Mouse (Mus musculus) limb, embryonic 11.5 days (tissue): ENCODE data around the gene Fam57a. TPM values are rescaled to one million over a fixed set of nuclear protein-coding genes. Genes with fewer than 3 reads are reported as not detected.

Experiments used
- ATAC-seq: fragments of 200-750 bp; cut with Nextera tagmentation; 2 replicates; pipeline ENCODE4 v1.8.0; 2017; ENCODE audit warnings: low read depth; ENCODE audit not compliant: insufficient number of reproducible peaks, low FRiP score, low TSS enrichment
- DNase-seq: peaks from one replicate; pipeline ENCODE4 v3.0.0-alpha.2; 2015; ENCODE audit warnings: low spot score
- H3K27ac ChIP-seq: fragments of 300-500 bp; sonication (generic); replicated peaks from 2 replicates; pipeline ENCODE4 v1.5.1; 2014; ENCODE audit warnings: low read depth, mild to moderate bottlenecking, low read length
- H3K27me3 ChIP-seq: fragments of 300-500 bp; sonication (generic); 2 replicates; pipeline ENCODE4 v1.6.1; 2014; ENCODE audit warnings: mild to moderate bottlenecking, low read length, mixed read lengths; ENCODE audit not compliant: control insufficient read depth, insufficient read depth
- H3K36me3 ChIP-seq: fragments of 300-500 bp; sonication (generic); 2 replicates; pipeline ENCODE4 v1.6.1; 2014; ENCODE audit warnings: mild to moderate bottlenecking, low read length, moderate library complexity, mixed read lengths; ENCODE audit not compliant: control insufficient read depth, insufficient read depth
- H3K4me1 ChIP-seq: fragments of 300-500 bp; sonication (generic); 2 replicates; pipeline ENCODE4 v1.6.1; 2014; ENCODE audit warnings: low read length, mixed read lengths; ENCODE audit not compliant: control insufficient read depth, insufficient read depth
- H3K4me2 ChIP-seq: fragments of 300-500 bp; sonication (generic); 2 replicates; pipeline ENCODE4 v1.6.1; 2014; ENCODE audit warnings: low read depth, mild to moderate bottlenecking, moderate library complexity; ENCODE audit not compliant: severe bottlenecking
- H3K4me3 ChIP-seq: fragments of 300-500 bp; sonication (generic); 2 replicates; pipeline ENCODE4 v1.5.1; 2014; ENCODE audit warnings: low read depth, low read length
- H3K9ac ChIP-seq: fragments of 300-500 bp; sonication (generic); 2 replicates; pipeline ENCODE4 v1.6.1; 2014; ENCODE audit warnings: mild to moderate bottlenecking, low read length
- H3K9me3 ChIP-seq: fragments of 300-500 bp; sonication (generic); 2 replicates; pipeline ENCODE4 v1.6.1; 2016; ENCODE audit warnings: low read length; ENCODE audit not compliant: control insufficient read depth
- WGBS: fragments of 180-500 bp; shearing (Covaris S2); extraction: QIAGEN DNeasy Blood & Tissue Kit; methylation state at CpG from one replicate; pipeline ENCODE4 v1.1.7; 2014; 5-methylcytosine and 5-hydroxymethylcytosine counted together
- polyA plus RNA-seq: library from polyadenylated mRNA; unstranded; fragments of >200 nt; fragmentation: Nextera tagmentation; extraction: Ambion mirVana; gene quantifications from 2 replicates; pipeline ENCODE4 v1.2.1, GENCODE M21; 2014

Fam57a gene
- polyA plus RNA-seq, 1 experiment from 2014 or later, result 37.0 TPM

GRCm38 (mm10) chr11:76167079-76167765 is 12.2 kb upstream of the Fam57a start:
- no peaks in the 10 kb centered on the region for H3K9me3 ChIP-seq
- no peaks in the 10 kb centered on the region for H3K27me3 ChIP-seq
- no peak overlapping the region for H3K4me2 ChIP-seq
- no peak overlapping the region for H3K27ac ChIP-seq
- WGBS, result 40% methylated on average over 5 of the region's 5 CpGs
- peaks cover 3% of the 10 kb centered on the region; the same call in 1 of the 2 replicates for H3K36me3 ChIP-seq
- H3K4me3 ChIP-seq, result no peak overlapping the region
- H3K9ac ChIP-seq, result no peak overlapping the region
- H3K4me1 ChIP-seq, result no peaks in the 10 kb centered on the region
- DNase-seq (peak; percentile 84), ATAC-seq (no peak)

- ATAC-seq (no peak), DNase-seq (no peak)
- Histone ChIP-seq H3K36me3 (no peaks in the 10 kb centered on the region), H3K9ac (no peak overlapping the region), H3K4me3 (no peak overlapping the region), H3K4me2 (no peak overlapping the region), H3K4me1 (no peaks in the 10 kb centered on the region), H3K27ac (no peak overlapping the region), H3K27me3 (no peaks in the 10 kb centered on the region), H3K9me3 (no peaks in the 10 kb centered on the region)
- 90% methylated on average over 3 of the region's 3 CpGs for WGBS
These were observed 10.5 kb upstream of the Fam57a start for GRCm38 (mm10) chr11:76168976-76169375.

- ATAC-seq, result no peak
- DNase-seq, result no peak
- no peaks in the 10 kb centered on the region for H3K4me1 ChIP-seq
- H3K36me3 ChIP-seq, result no peaks in the 10 kb centered on the region
- H3K9ac ChIP-seq, result no peak overlapping the region
- no peak overlapping the region for H3K4me3 ChIP-seq
- H3K27me3 ChIP-seq, result no peaks in the 10 kb centered on the region
- WGBS, result 76% methylated on average over 5 of the region's 5 CpGs
- H3K4me2 ChIP-seq, result no peak overlapping the region
- H3K27ac ChIP-seq, result no peak overlapping the region
- H3K9me3 ChIP-seq, result no peaks in the 10 kb centered on the region
These were observed 9.3 kb upstream of the Fam57a start for GRCm38 (mm10) chr11:76170207-76170606.

GRCm38 (mm10) chr11:76178726-76179494 is 561 bp upstream of the Fam57a start:
- H3K27me3 ChIP-seq, result no peaks in the 10 kb centered on the region
- H3K9ac ChIP-seq, result peak overlapping the region; percentile 64
- no peaks in the 10 kb centered on the region for H3K9me3 ChIP-seq
- ATAC-seq (peak; percentile 60; the same call in 1 of the 2 replicates), DNase-seq (peak; percentile 30)
- peaks cover 3% of the 10 kb centered on the region; the same call in 1 of the 2 replicates for H3K4me1 ChIP-seq
- no peaks in the 10 kb centered on the region for H3K36me3 ChIP-seq
- H3K4me3 ChIP-seq, result peak overlapping the region; percentile 88
- 3% methylated on average over 28 of the region's 28 CpGs for WGBS
- no peak overlapping the region; the same call in 1 of the 2 replicates for H3K27ac ChIP-seq
- peak overlapping the region; percentile 66 for H3K4me2 ChIP-seq

GRCm38 (mm10) chr11:76180146-76180540 is 672 bp downstream of the Fam57a start:
- no peak overlapping the region for H3K27ac ChIP-seq
- peaks cover 3% of the 10 kb centered on the region; the same call in 1 of the 2 replicates for H3K4me1 ChIP-seq
- WGBS, result 22% methylated on average over 7 of the region's 7 CpGs
- peak overlapping the region; percentile 88 for H3K4me3 ChIP-seq
- DNase-seq (no peak), ATAC-seq (no peak)
- H3K9me3 ChIP-seq, result no peaks in the 10 kb centered on the region
- H3K4me2 ChIP-seq, result peak overlapping the region; percentile 66
- peak overlapping the region; percentile 59; the same call in 1 of the 2 replicates for H3K9ac ChIP-seq
- no peaks in the 10 kb centered on the region for H3K27me3 ChIP-seq
- H3K36me3 ChIP-seq, result no peaks in the 10 kb centered on the region

GRCm38 (mm10) chr11:76183745-76184144 is 4.3 kb downstream of the Fam57a start:
- Histone ChIP-seq H3K27ac (no peak overlapping the region), H3K27me3 (no peaks in the 10 kb centered on the region), H3K4me1 (peaks cover under 1% of the 10 kb centered on the region; the same call in 1 of the 2 replicates), H3K4me2 (no peak overlapping the region), H3K9ac (no peak overlapping the region), H3K9me3 (no peaks in the 10 kb centered on the region), H3K4me3 (no peak overlapping the region), H3K36me3 (no peaks in the 10 kb centered on the region)
- 93% methylated on average over 4 of the region's 4 CpGs for WGBS
- DNase-seq (no peak), ATAC-seq (no peak)

- no peaks in the 10 kb centered on the region for H3K36me3 ChIP-seq
- H3K4me1 ChIP-seq, result no peaks in the 10 kb centered on the region
- no peak overlapping the region for H3K4me2 ChIP-seq
- H3K4me3 ChIP-seq, result no peak overlapping the region
- ATAC-seq (no peak), DNase-seq (no peak)
- no peak overlapping the region for H3K9ac ChIP-seq
- no peaks in the 10 kb centered on the region for H3K9me3 ChIP-seq
- no peaks in the 10 kb centered on the region for H3K27me3 ChIP-seq
- no peak overlapping the region for H3K27ac ChIP-seq
- WGBS, result 88% methylated on average over 5 of the region's 6 CpGs
These were observed 7.4 kb downstream of the Fam57a start for GRCm38 (mm10) chr11:76186908-76187307.

GRCm38 (mm10) chr11:76196275-76196976 is 17.0 kb downstream of the Fam57a start:
- Histone ChIP-seq H3K4me1 (no peaks in the 10 kb centered on the region; the same call in 1 of the 2 replicates), H3K27me3 (no peaks in the 10 kb centered on the region), H3K36me3 (no peaks in the 10 kb centered on the region), H3K9ac (no peak overlapping the region), H3K4me3 (no peak overlapping the region), H3K9me3 (no peaks in the 10 kb centered on the region), H3K4me2 (no peak overlapping the region), H3K27ac (no peak overlapping the region)
- DNase-seq (no peak), ATAC-seq (no peak)
- WGBS, result 66% methylated on average over 8 of the region's 8 CpGs
